Mouse (Mus musculus) lung, postnatal 14 days (tissue): ENCODE results near the gene Rb1.
A peak's percentile ranks its signal among the peaks of the same experiment; 100 is the strongest.

Experiments
- DNase-seq: peaks from one replicate; pipeline ENCODE4 v3.0.0; 2021

Rb1 gene

GRCm38 (mm10) chr14:73143710-73144420, 181.8 kb downstream of the Rb1 start:
- no peak for DNase-seq

GRCm38 (mm10) chr14:73142896-73143709, 182.5 kb downstream of the Rb1 start:
- peak; percentile 83 for DNase-seq

GRCm38 (mm10) chr14:73142421-73142895, 183.2 kb downstream of the Rb1 start:
- no peak for DNase-seq

- no peak for DNase-seq
These were observed 183.8 kb downstream of the Rb1 start for GRCm38 (mm10) chr14:73141800-73142199.

GRCm38 (mm10) chr14:73139866-73140265, 185.8 kb downstream of the Rb1 start:
- DNase-seq: no peak

DNA sequence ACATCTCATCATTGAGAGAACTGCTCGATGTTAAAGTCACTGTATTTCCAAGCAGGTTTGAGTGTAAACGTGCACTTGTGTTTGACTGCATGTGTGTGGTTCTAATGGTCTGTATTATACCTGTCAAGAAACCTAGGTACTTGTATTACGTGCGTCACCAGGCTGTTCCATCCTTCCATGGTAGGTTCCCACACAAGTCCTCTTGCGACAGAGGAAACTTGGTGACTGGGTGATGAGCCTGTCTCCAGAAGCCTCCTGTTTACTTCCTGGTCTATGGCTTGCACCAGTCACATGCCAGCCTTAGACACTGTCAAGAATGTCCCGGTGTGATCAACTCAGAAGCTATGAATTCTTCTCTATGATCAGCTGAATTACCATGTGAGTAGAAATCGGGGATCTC, 187.1 kb downstream of the Rb1 start:
- DNase-seq: no peak

DNA sequence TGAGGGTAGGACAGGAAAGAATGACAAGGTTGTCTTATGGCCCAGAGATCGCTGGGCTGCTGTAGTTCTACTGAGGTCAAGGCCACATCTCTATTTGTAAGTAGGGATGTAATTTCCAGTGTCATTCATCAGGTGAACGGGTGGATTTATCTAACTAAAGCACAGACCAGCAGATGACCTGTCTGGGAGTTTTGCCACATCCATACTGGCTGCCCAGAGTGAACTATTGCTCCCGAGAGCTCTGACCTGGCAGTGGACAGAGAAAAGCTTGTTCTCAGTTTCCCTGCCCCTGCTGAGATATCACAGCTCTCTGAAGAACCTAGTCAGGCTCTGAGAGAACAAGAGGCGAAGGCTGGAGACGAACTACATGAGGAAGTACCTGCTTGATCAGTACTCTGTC, 188.4 kb downstream of the Rb1 start:
- no peak for DNase-seq
